Mouse (Mus musculus) neural tube, embryonic 15.5 days (tissue): Measurements from ENCODE around the gene Cd101. TPM values are rescaled to one million over a fixed set of nuclear protein-coding genes. Genes with fewer than 3 reads are reported as not detected.

Experiments used
- ATAC-seq: fragments of 200-750 bp; cut with Nextera tagmentation; 2 replicates; pipeline ENCODE4 v1.8.0; 2017; ENCODE audit warnings: mild to moderate bottlenecking, moderate TSS enrichment, moderate library complexity; ENCODE audit not compliant: low FRiP score
- H3K27ac ChIP-seq: fragments of 300-500 bp; sonication (generic); replicated peaks from 2 replicates; pipeline ENCODE4 v1.5.1; 2015; ENCODE audit warnings: mild to moderate bottlenecking, inconsistent platforms
- H3K27me3 ChIP-seq: fragments of 300-500 bp; sonication (generic); replicated peaks from 2 replicates; pipeline ENCODE4 v1.6.1; 2015; ENCODE audit warnings: inconsistent platforms
- H3K36me3 ChIP-seq: fragments of 300-500 bp; sonication (generic); 2 replicates; pipeline ENCODE4 v1.6.1; 2015; ENCODE audit warnings: inconsistent platforms
- H3K4me1 ChIP-seq: fragments of 300-500 bp; sonication (generic); 2 replicates; pipeline ENCODE4 v1.6.1; 2015; ENCODE audit warnings: inconsistent platforms
- H3K4me2 ChIP-seq: fragments of 300-500 bp; sonication (generic); 2 replicates; pipeline ENCODE4 v1.6.1; 2015; ENCODE audit warnings: inconsistent platforms, mild to moderate bottlenecking, moderate library complexity
- H3K4me3 ChIP-seq: fragments of 300-500 bp; sonication (generic); replicated peaks from 2 replicates; pipeline ENCODE4 v1.5.1; 2015; ENCODE audit warnings: mild to moderate bottlenecking, inconsistent platforms
- H3K9ac ChIP-seq: fragments of 300-500 bp; sonication (generic); replicated peaks from 2 replicates; pipeline ENCODE4 v1.6.1; 2015; ENCODE audit warnings: mild to moderate bottlenecking, inconsistent platforms
- H3K9me3 ChIP-seq: fragments of 300-500 bp; sonication (generic); replicated peaks from 2 replicates; pipeline ENCODE4 v1.6.1; 2016; ENCODE audit warnings: inconsistent platforms
- WGBS: fragments of 180-500 bp; shearing (Covaris S2); methylation state at CpG from one replicate; pipeline ENCODE4 v1.1.7; 2015; ENCODE audit warnings: mixed read lengths; 5-methylcytosine and 5-hydroxymethylcytosine counted together
- polyA plus RNA-seq: library from polyadenylated mRNA; unstranded; fragments of >200 nt; fragmentation: Nextera tagmentation; extraction: Ambion mirVana; gene quantifications from 2 replicates; pipeline ENCODE4 v1.2.1, GENCODE M21; 2015

Gene Cd101
- polyA plus RNA-seq, 1 experiment from 2014 or later, result not detected

- Histone ChIP-seq H3K27ac (no peak overlapping the region), H3K9me3 (no peaks in the 10 kb centered on the region), H3K36me3 (peaks cover under 1% of the 10 kb centered on the region; the same call in 1 of the 2 replicates), H3K9ac (no peak overlapping the region), H3K27me3 (no peaks in the 10 kb centered on the region), H3K4me1 (no peaks in the 10 kb centered on the region), H3K4me3 (no peak overlapping the region), H3K4me2 (no peak overlapping the region)
- WGBS, result 80% methylated on average over 5 of the region's 5 CpGs
- no peak for ATAC-seq
These were observed 8.7 kb upstream of the Cd101 start for GRCm38 (mm10) chr3:101037984-101038545.

GRCm38 (mm10) chr3:101036001-101036400 is 6.6 kb upstream of the Cd101 start:
- no peak for ATAC-seq
- no peak overlapping the region for H3K27ac ChIP-seq
- H3K4me1 ChIP-seq, result no peaks in the 10 kb centered on the region
- no peak overlapping the region for H3K4me3 ChIP-seq
- no peaks in the 10 kb centered on the region for H3K36me3 ChIP-seq
- H3K9me3 ChIP-seq, result no peaks in the 10 kb centered on the region
- 99% methylated on average over 2 of the region's 2 CpGs for WGBS
- H3K4me2 ChIP-seq, result no peak overlapping the region
- no peaks in the 10 kb centered on the region for H3K27me3 ChIP-seq
- H3K9ac ChIP-seq, result no peak overlapping the region

GRCm38 (mm10) chr3:101034509-101034908 is 5.2 kb upstream of the Cd101 start:
- no peak overlapping the region for H3K27ac ChIP-seq
- no peaks in the 10 kb centered on the region for H3K4me1 ChIP-seq
- H3K36me3 ChIP-seq, result no peaks in the 10 kb centered on the region
- ATAC-seq, result no peak
- H3K9ac ChIP-seq, result no peak overlapping the region
- WGBS, result 89% methylated on average over 9 of the region's 9 CpGs
- no peaks in the 10 kb centered on the region for H3K9me3 ChIP-seq
- no peaks in the 10 kb centered on the region for H3K27me3 ChIP-seq
- H3K4me3 ChIP-seq, result no peak overlapping the region
- no peak overlapping the region for H3K4me2 ChIP-seq

GRCm38 (mm10) chr3:101033644-101034043 is 4.3 kb upstream of the Cd101 start:
- ATAC-seq, result no peak
- 63% methylated on average over 4 of the region's 4 CpGs for WGBS

GRCm38 (mm10) chr3:101031456-101032142 is 2.2 kb upstream of the Cd101 start:
- ATAC-seq, result no peak
- Histone ChIP-seq H3K4me1 (no peaks in the 10 kb centered on the region), H3K27me3 (no peaks in the 10 kb centered on the region), H3K4me3 (no peak overlapping the region), H3K4me2 (no peak overlapping the region), H3K27ac (no peak overlapping the region), H3K9me3 (no peaks in the 10 kb centered on the region), H3K9ac (no peak overlapping the region), H3K36me3 (no peaks in the 10 kb centered on the region)
- 66% methylated on average over 7 of the region's 7 CpGs for WGBS

More at GRCm38 (mm10) chr3:101033644-101034043, 4.3 kb upstream of the Cd101 start:
- no peaks in the 10 kb centered on the region for H3K36me3 ChIP-seq
- no peak overlapping the region for H3K4me2 ChIP-seq
- H3K9me3 ChIP-seq, result no peaks in the 10 kb centered on the region
- no peak overlapping the region for H3K27ac ChIP-seq
- no peak overlapping the region for H3K9ac ChIP-seq
- H3K27me3 ChIP-seq, result no peaks in the 10 kb centered on the region
- H3K4me3 ChIP-seq, result no peak overlapping the region
- no peaks in the 10 kb centered on the region for H3K4me1 ChIP-seq

- 95% methylated on average over 1 of the region's 1 CpGs for WGBS
- H3K27ac ChIP-seq, result no peak overlapping the region
These were observed 1.3 kb upstream of the Cd101 start for GRCm38 (mm10) chr3:101030630-101031029.

GRCm38 (mm10) chr3:101026741-101027140 is 2.6 kb downstream of the Cd101 start:
- no peaks in the 10 kb centered on the region for H3K27me3 ChIP-seq
- ATAC-seq, result no peak
- H3K9ac ChIP-seq, result no peak overlapping the region
- no peak overlapping the region for H3K4me2 ChIP-seq
- H3K4me3 ChIP-seq, result no peak overlapping the region
- H3K27ac ChIP-seq, result no peak overlapping the region
- H3K9me3 ChIP-seq, result no peaks in the 10 kb centered on the region
- no peaks in the 10 kb centered on the region for H3K36me3 ChIP-seq
- 76% methylated on average over 1 of the region's 1 CpGs for WGBS
- H3K4me1 ChIP-seq, result no peaks in the 10 kb centered on the region

More at GRCm38 (mm10) chr3:101030630-101031029, 1.3 kb upstream of the Cd101 start:
- no peak overlapping the region for H3K9ac ChIP-seq
- no peaks in the 10 kb centered on the region for H3K4me1 ChIP-seq
- no peak overlapping the region for H3K4me3 ChIP-seq
- H3K9me3 ChIP-seq, result no peaks in the 10 kb centered on the region
- no peak overlapping the region for H3K4me2 ChIP-seq
- ATAC-seq, result no peak
- no peaks in the 10 kb centered on the region for H3K27me3 ChIP-seq
- no peaks in the 10 kb centered on the region for H3K36me3 ChIP-seq

GRCm38 (mm10) chr3:101022967-101023366 is 6.4 kb downstream of the Cd101 start:
- Histone ChIP-seq H3K9me3 (no peaks in the 10 kb centered on the region), H3K4me1 (no peaks in the 10 kb centered on the region), H3K4me3 (no peak overlapping the region), H3K36me3 (no peaks in the 10 kb centered on the region), H3K27ac (no peak overlapping the region), H3K4me2 (no peak overlapping the region), H3K27me3 (no peaks in the 10 kb centered on the region), H3K9ac (no peak overlapping the region)
- no peak for ATAC-seq
- 93% methylated on average over 6 of the region's 6 CpGs for WGBS

- no peaks in the 10 kb centered on the region for H3K4me1 ChIP-seq
- H3K9me3 ChIP-seq, result no peaks in the 10 kb centered on the region
- H3K4me3 ChIP-seq, result no peak overlapping the region
- H3K9ac ChIP-seq, result no peak overlapping the region
- no peak overlapping the region for H3K4me2 ChIP-seq
- no peak for ATAC-seq
- whole genome bisulfite sequencing, result 83% methylated on average over 8 of the region's 8 CpGs
- no peaks in the 10 kb centered on the region for H3K27me3 ChIP-seq
- no peak overlapping the region for H3K27ac ChIP-seq
- H3K36me3 ChIP-seq, result no peaks in the 10 kb centered on the region
These were observed 7.8 kb downstream of the Cd101 start for GRCm38 (mm10) chr3:101021481-101022051.

- no peaks in the 10 kb centered on the region for H3K27me3 ChIP-seq
- H3K9ac ChIP-seq, result no peak overlapping the region
- no peak overlapping the region for H3K4me2 ChIP-seq
- 85% methylated on average over 5 of the region's 5 CpGs for WGBS
- H3K36me3 ChIP-seq, result no peaks in the 10 kb centered on the region
- ATAC-seq, result no peak
- H3K4me3 ChIP-seq, result no peak overlapping the region
- no peaks in the 10 kb centered on the region for H3K9me3 ChIP-seq
- H3K4me1 ChIP-seq, result no peaks in the 10 kb centered on the region
- H3K27ac ChIP-seq, result no peak overlapping the region
These were observed 8.3 kb downstream of the Cd101 start for GRCm38 (mm10) chr3:101021073-101021472.

GRCm38 (mm10) chr3:101018494-101018893 is 10.9 kb downstream of the Cd101 start:
- Histone ChIP-seq H3K9me3 (no peaks in the 10 kb centered on the region), H3K27ac (no peak overlapping the region), H3K9ac (no peak overlapping the region), H3K4me3 (no peak overlapping the region), H3K27me3 (no peaks in the 10 kb centered on the region), H3K4me1 (peaks cover 13% of the 10 kb centered on the region), H3K4me2 (no peak overlapping the region), H3K36me3 (no peaks in the 10 kb centered on the region)
- 86% methylated on average over 6 of the region's 6 CpGs for WGBS
- ATAC-seq, result no peak

- Histone ChIP-seq H3K9ac (no peak overlapping the region), H3K4me3 (no peak overlapping the region)
- WGBS, result 89% methylated on average over 7 of the region's 7 CpGs
These were observed 13.3 kb downstream of the Cd101 start for GRCm38 (mm10) chr3:101016050-101016449.

More at GRCm38 (mm10) chr3:101016050-101016449, 13.3 kb downstream of the Cd101 start:
- Histone ChIP-seq H3K27me3 (no peaks in the 10 kb centered on the region), H3K9me3 (no peaks in the 10 kb centered on the region), H3K27ac (no peak overlapping the region), H3K4me2 (no peak overlapping the region), H3K36me3 (no peaks in the 10 kb centered on the region), H3K4me1 (peaks cover 13% of the 10 kb centered on the region)
- ATAC-seq, result no peak
